Mouse (Mus musculus) megakaryocyte-erythroid progenitor cell, adult 5-6 weeks (primary cell): ENCODE measurements at regions not wholly inside any gene's neighbourhood (a gene's known extent, or its start where the extent isn't known, plus 50 kb on each side); places are given as distances from the start of the nearest gene placed in this dataset.

Source experiments
- ATAC-seq: replicated peaks from 2 replicates; pipeline ENCODE4 v1.8.0; 2016; ENCODE audit warnings: mild to moderate bottlenecking, inconsistent platforms; ENCODE audit not compliant: severe bottlenecking, poor library complexity, low FRiP score, low TSS enrichment

GRCm38 (mm10) chr1:35562786-35563185, 505.4 kb upstream of the Hs6st1 start:
- no peak for ATAC-seq

- ATAC-seq = no peak
These were observed 493.0 kb upstream of the Hs6st1 start for GRCm38 (mm10) chr1:35575203-35575602.

- no peak for ATAC-seq
These were observed 488.8 kb upstream of the Hs6st1 start for GRCm38 (mm10) chr1:35579392-35579791.

- no peak for ATAC-seq
These were observed 488.2 kb upstream of the Hs6st1 start for GRCm38 (mm10) chr1:35579992-35580391.

- no peak for ATAC-seq
These were observed 487.7 kb upstream of the Hs6st1 start for GRCm38 (mm10) chr1:35580474-35580873.

- ATAC-seq = no peak
These were observed 480.3 kb upstream of the Hs6st1 start for GRCm38 (mm10) chr1:35587900-35588299.

GRCm38 (mm10) chr1:35588939-35589338, 479.3 kb upstream of the Hs6st1 start:
- ATAC-seq = no peak

- ATAC-seq = no peak
These were observed 467.4 kb upstream of the Hs6st1 start for GRCm38 (mm10) chr1:35600847-35601246.

GRCm38 (mm10) chr1:35615131-35615530, 453.1 kb upstream of the Hs6st1 start:
- ATAC-seq = no peak

- ATAC-seq = no peak
These were observed 448.7 kb upstream of the Hs6st1 start for GRCm38 (mm10) chr1:35619476-35619875.

- no peak for ATAC-seq
These were observed 425.6 kb upstream of the Hs6st1 start for GRCm38 (mm10) chr1:35642595-35642994.

GRCm38 (mm10) chr1:35653119-35653956, 414.9 kb upstream of the Hs6st1 start:
- no peak for ATAC-seq

GRCm38 (mm10) chr1:35663006-35663405, 405.2 kb upstream of the Hs6st1 start:
- ATAC-seq = no peak

- no peak for ATAC-seq
These were observed 394.7 kb upstream of the Hs6st1 start for GRCm38 (mm10) chr1:35673524-35673923.

- ATAC-seq = no peak
These were observed 394.2 kb upstream of the Hs6st1 start for GRCm38 (mm10) chr1:35673992-35674391.

- ATAC-seq = no peak
These were observed 385.7 kb upstream of the Hs6st1 start for GRCm38 (mm10) chr1:35682511-35682949.

GRCm38 (mm10) chr1:35685651-35686050, 382.5 kb upstream of the Hs6st1 start:
- no peak for ATAC-seq

- ATAC-seq = no peak
These were observed 373.9 kb upstream of the Hs6st1 start for GRCm38 (mm10) chr1:35694349-35694748.

- ATAC-seq = no peak
These were observed 373.2 kb upstream of the Hs6st1 start for GRCm38 (mm10) chr1:35694775-35695591.

- no peak for ATAC-seq
These were observed 371.0 kb upstream of the Hs6st1 start for GRCm38 (mm10) chr1:35697218-35697617.
